Mouse (Mus musculus) forebrain, embryonic 14.5 days (tissue): ENCODE measurements around the gene Fkbp5. TPM values are rescaled to one million over a fixed set of nuclear protein-coding genes. Genes with fewer than 3 reads are reported as not detected.
"Not testable (repeated sequence)": the region's sequence is repeated elsewhere in the genome, so short reads cannot be mapped to it uniquely, and the experiment has no call there.

Experiments
- ATAC-seq: fragments of 200-750 bp; cut with Nextera tagmentation; 2 replicates; pipeline ENCODE4 v1.8.0; 2017; ENCODE audit warnings: mild to moderate bottlenecking, moderate library complexity
- DNase-seq: peaks from one replicate; pipeline ENCODE4 v3.0.0-alpha.2; 2015; ENCODE audit warnings: low spot score
- H3K27ac ChIP-seq: fragments of 300-500 bp; sonication (generic); 2 replicates; pipeline ENCODE4 v1.5.1; 2014; ENCODE audit warnings: low read depth, mild to moderate bottlenecking, control low read depth, low read length, moderate library complexity
- H3K27me3 ChIP-seq: fragments of 300-500 bp; sonication (generic); replicated peaks from 2 replicates; pipeline ENCODE4 v1.6.1; 2014; ENCODE audit warnings: low read length, control low read depth, mixed read lengths; ENCODE audit not compliant: control insufficient read depth, insufficient read depth
- H3K36me3 ChIP-seq: fragments of 300-500 bp; sonication (generic); 2 replicates; pipeline ENCODE4 v1.6.1; 2014; ENCODE audit warnings: low read length, control low read depth; ENCODE audit not compliant: control insufficient read depth, insufficient read depth
- H3K4me1 ChIP-seq: fragments of 300-500 bp; sonication (generic); 2 replicates; pipeline ENCODE4 v1.6.1; 2014; ENCODE audit warnings: antibody characterized with exemption, low read length, control low read depth; ENCODE audit not compliant: control insufficient read depth, insufficient read depth
- H3K4me2 ChIP-seq: fragments of 300-500 bp; sonication (generic); 2 replicates; pipeline ENCODE4 v1.6.1; 2014; ENCODE audit warnings: mild to moderate bottlenecking, control low read depth, low read length
- H3K4me3 ChIP-seq: fragments of 300-500 bp; sonication (generic); 2 replicates; pipeline ENCODE4 v1.5.1; 2014; ENCODE audit warnings: low read depth, low read length, control low read depth
- H3K9ac ChIP-seq: fragments of 300-500 bp; sonication (generic); 2 replicates; pipeline ENCODE4 v1.6.1; 2014; ENCODE audit warnings: mild to moderate bottlenecking, low read length, control low read depth, moderate library complexity
- H3K9me3 ChIP-seq: fragments of 300-500 bp; sonication (generic); replicated peaks from 2 replicates; pipeline ENCODE4 v1.6.1; 2016; ENCODE audit warnings: low read length, control low read depth, mixed read lengths; ENCODE audit not compliant: control insufficient read depth
- WGBS: fragments of 180-500 bp; shearing (Covaris S2); extraction: QIAGEN DNeasy Blood & Tissue Kit; methylation state at CpG from one replicate; pipeline ENCODE4 v1.1.7; 2014; 5-methylcytosine and 5-hydroxymethylcytosine counted together
- polyA plus RNA-seq: library from polyadenylated mRNA; unstranded; fragments of >200 nt; fragmentation: Nextera tagmentation; extraction: Ambion mirVana; gene quantifications from 2 replicates; pipeline ENCODE4 v1.2.1, GENCODE M21; 2014

The Fkbp5 gene
- polyA plus RNA-seq, 1 experiment from 2014 or later: 11.7 TPM

GRCm38 (mm10) chr17:28407418-28408250 lies 109.7 kb downstream of the Fkbp5 start:
- Histone ChIP-seq H3K4me3 (no peak overlapping the region), H3K4me2 (no peak overlapping the region), H3K9ac (no peak overlapping the region), H3K4me1 (no peaks in the 10 kb centered on the region), H3K27me3 (no peaks in the 10 kb centered on the region), H3K36me3 (peaks cover 22% of the 10 kb centered on the region), H3K9me3 (no peaks in the 10 kb centered on the region), H3K27ac (peak overlapping the region; percentile 18; the same call in 1 of the 2 replicates)
- DNase-seq: peak; percentile 90
- WGBS: 47% methylated on average over 15 of the region's 15 CpGs
- ATAC-seq: peak; percentile 76

- peaks cover 22% of the 10 kb centered on the region for H3K36me3 ChIP-seq
- no peaks in the 10 kb centered on the region for H3K27me3 ChIP-seq
- H3K4me2 ChIP-seq: no peak overlapping the region
- peak overlapping the region; percentile 24; the same call in 1 of the 2 replicates for H3K27ac ChIP-seq
- H3K9ac ChIP-seq: no peak overlapping the region
- ATAC-seq (peak; percentile 26; the same call in 1 of the 2 replicates), DNase-seq (peak; percentile 37)
- no peak overlapping the region for H3K4me3 ChIP-seq
- H3K4me1 ChIP-seq: no peaks in the 10 kb centered on the region
- 84% methylated on average over 7 of the region's 7 CpGs for WGBS
- no peaks in the 10 kb centered on the region for H3K9me3 ChIP-seq
These were observed 110.9 kb downstream of the Fkbp5 start for GRCm38 (mm10) chr17:28406471-28406870.

- DNase-seq, H3K9ac ChIP-seq, H3K27me3 ChIP-seq, H3K4me3 ChIP-seq, H3K4me1 ChIP-seq, H3K27ac ChIP-seq, H3K4me2 ChIP-seq, H3K9me3 ChIP-seq, ATAC-seq: not testable (repeated sequence)
- peaks cover 15% of the 10 kb centered on the region for H3K36me3 ChIP-seq
- 100% methylated on average over 2 of the region's 2 CpGs for WGBS
These were observed 112.6 kb downstream of the Fkbp5 start for GRCm38 (mm10) chr17:28404745-28405144.

GRCm38 (mm10) chr17:28404301-28404700 lies 113.0 kb downstream of the Fkbp5 start:
- Histone ChIP-seq H3K9ac (no peak overlapping the region), H3K27me3 (no peaks in the 10 kb centered on the region), H3K27ac (no peak overlapping the region), H3K4me1 (no peaks in the 10 kb centered on the region), H3K4me2 (no peak overlapping the region), H3K9me3 (no peaks in the 10 kb centered on the region), H3K4me3 (no peak overlapping the region), H3K36me3 (peaks cover 18% of the 10 kb centered on the region)
- DNase-seq (no peak), ATAC-seq (no peak)
- 97% methylated on average over 11 of the region's 11 CpGs for WGBS

- Histone ChIP-seq H3K27ac (no peak overlapping the region), H3K36me3 (peaks cover 5% of the 10 kb centered on the region; the same call in 1 of the 2 replicates), H3K4me2 (no peak overlapping the region), H3K9me3 (no peaks in the 10 kb centered on the region), H3K4me1 (no peaks in the 10 kb centered on the region), H3K4me3 (no peak overlapping the region), H3K27me3 (no peaks in the 10 kb centered on the region), H3K9ac (no peak overlapping the region)
- WGBS: 87% methylated on average over 7 of the region's 7 CpGs
- no peak for DNase-seq
- no peak for ATAC-seq
These were observed 122.3 kb downstream of the Fkbp5 start for GRCm38 (mm10) chr17:28394994-28395393.

GRCm38 (mm10) chr17:28394051-28394765 lies 123.1 kb downstream of the Fkbp5 start:
- Histone ChIP-seq H3K27me3 (0 out of 2 replicates have a peak, but pooled peaks cover 3% of the 10 kb centered on the region), H3K4me1 (no peaks in the 10 kb centered on the region), H3K9ac (no peak overlapping the region), H3K4me3 (no peak overlapping the region), H3K27ac (no peak overlapping the region), H3K36me3 (no peaks in the 10 kb centered on the region), H3K4me2 (no peak overlapping the region), H3K9me3 (no peaks in the 10 kb centered on the region)
- no peak for ATAC-seq
- DNase-seq: no peak
- 90% methylated on average over 15 of the region's 15 CpGs for whole genome bisulfite sequencing

GRCm38 (mm10) chr17:28391568-28392432 lies 125.5 kb downstream of the Fkbp5 start:
- no peak for ATAC-seq
- H3K36me3 ChIP-seq: no peaks in the 10 kb centered on the region
- H3K9me3 ChIP-seq: no peaks in the 10 kb centered on the region
- no peak overlapping the region for H3K9ac ChIP-seq
- H3K4me3 ChIP-seq: no peak overlapping the region
- H3K4me1 ChIP-seq: no peaks in the 10 kb centered on the region
- 0 out of 2 replicates have a peak, but pooled peaks cover 3% of the 10 kb centered on the region for H3K27me3 ChIP-seq
- no peak for DNase-seq
- peak overlapping the region; percentile 39; the same call in 1 of the 2 replicates for H3K27ac ChIP-seq
- H3K4me2 ChIP-seq: no peak overlapping the region
- 15% methylated on average over 21 of the region's 25 CpGs for WGBS

GRCm38 (mm10) chr17:28388534-28388933 lies 128.8 kb downstream of the Fkbp5 start:
- no peak for DNase-seq
- peaks cover 3% of the 10 kb centered on the region; the same call in 1 of the 2 replicates for H3K4me1 ChIP-seq

More at GRCm38 (mm10) chr17:28388534-28388933, 128.8 kb downstream of the Fkbp5 start:
- H3K27ac ChIP-seq: no peak overlapping the region
- no peak overlapping the region for H3K4me3 ChIP-seq
- H3K9me3 ChIP-seq: no peaks in the 10 kb centered on the region
- H3K9ac ChIP-seq: no peak overlapping the region
- H3K4me2 ChIP-seq: no peak overlapping the region
- H3K36me3 ChIP-seq: no peaks in the 10 kb centered on the region
- no peak for ATAC-seq
- H3K27me3 ChIP-seq: 0 out of 2 replicates have a peak, but pooled peaks cover 6% of the 10 kb centered on the region
- 88% methylated on average over 3 of the region's 3 CpGs for WGBS
